Mouse (Mus musculus): Measurements from ENCODE around the gene Cd86.

DNA sequence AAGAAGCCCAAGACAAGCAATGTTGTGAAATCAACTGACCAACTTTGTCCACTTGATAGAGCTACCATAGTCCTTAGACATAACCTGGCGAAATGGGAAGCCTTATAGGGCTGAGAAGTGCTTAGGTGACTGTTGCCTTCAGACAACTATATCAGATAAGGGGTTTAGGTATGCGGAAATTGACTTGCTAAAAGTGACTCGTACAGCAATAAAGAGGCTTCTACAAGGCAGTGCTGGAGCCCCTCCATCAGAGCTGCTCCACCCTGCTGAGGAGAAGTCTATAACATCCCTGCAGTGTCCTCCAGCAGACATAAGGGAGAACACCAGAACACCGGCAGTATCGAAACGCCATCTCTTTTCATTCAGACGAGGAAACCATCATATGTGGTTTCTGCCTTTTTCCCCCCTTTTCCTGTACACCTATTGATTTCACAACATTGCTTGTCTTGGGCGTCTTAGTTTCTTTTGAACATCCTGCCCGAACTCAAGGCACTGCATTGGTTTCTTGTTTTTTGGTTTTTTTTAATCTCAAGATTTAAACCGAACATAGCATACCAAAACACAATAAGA is 652 bp upstream of the Cd86 start:
- TF ChIP-seq CTCF (IDR thresholded peaks at IDR 0.05; ENCODE audit: low read depth, low read length) (no peak), POLR2A (IDR thresholded peaks at IDR 0.05; ENCODE audit: borderline replicate concordance, low read depth, low read length) (no peak)

Data from bone marrow macrophage, adult 2 months (primary cell).